Comparison of ENCODE assay signal across 23 mouse cellular contexts in genomic region chr8:4227919-4228318, GRCm38 (mm10). TPM values are rescaled to one million over a fixed set of nuclear protein-coding genes. Genes with fewer than 3 reads are reported as not detected.
DNase-seq lines count a peak whose midpoint lies in the region; ATAC-seq and TF ChIP-seq lines count a peak whose summit lies in the region.
"Had no signal": no experiment of that assay in that cellular context is flagged by ENCODE, and none has a peak within 500 bp of the region (broad histone marks: within the 10 kb centered on the region; RNA-seq: fewer than 3 reads in every experiment).

No protein-coding gene starts in this region.

- no peak overlapping the region for H3ac ChIP-seq in myocyte (ENCODE audit: control insufficient read depth, insufficient read length)

- H3K9me3 ChIP-seq in midbrain, embryonic 11.5 days (ENCODE audit: control insufficient read depth, low read length), result no peaks in the 10 kb centered on the region
- no peaks in the 10 kb centered on the region for H3K9me3 ChIP-seq in midbrain, embryonic 15.5 days
- no peaks in the 10 kb centered on the region for H3K9me3 ChIP-seq in limb, embryonic 10.5 days (replicated peaks)
- H3K9me3 ChIP-seq: G1E had no signal

- no peaks in the 10 kb centered on the region for H3K36me3 ChIP-seq in heart, adult 2 months (ENCODE audit: control insufficient read depth, insufficient read depth, low read length)
- no peaks in the 10 kb centered on the region for H3K36me3 ChIP-seq in midbrain, embryonic 11.5 days (ENCODE audit: control insufficient read depth, insufficient read depth, low read length)
- H3K36me3 ChIP-seq in midbrain, embryonic 15.5 days (replicated peaks), result no peaks in the 10 kb centered on the region
- no peaks in the 10 kb centered on the region for H3K36me3 ChIP-seq in myocyte (ENCODE audit: control insufficient read depth, insufficient read depth)
- no peaks in the 10 kb centered on the region for H3K36me3 ChIP-seq in limb, embryonic 10.5 days
- H3K36me3 ChIP-seq: G1E had no signal

- intact Hi-C loops in heart, adult 2 months (cut with DNase I), result no loop called here

- no peak overlapping the region for H3K27ac ChIP-seq in heart, adult 2 months
- no peak overlapping the region for H3K27ac ChIP-seq in midbrain, embryonic 11.5 days (ENCODE audit: low read depth, low read length)
- H3K27ac ChIP-seq in midbrain, embryonic 15.5 days, result no peak overlapping the region
- no peak overlapping the region for H3K27ac ChIP-seq in limb, embryonic 10.5 days

- H3K4me3 ChIP-seq in heart, adult 2 months, result no peak overlapping the region
- H3K4me3 ChIP-seq in midbrain, embryonic 11.5 days (ENCODE audit: low read depth, low read length), result no peak overlapping the region
- no peak overlapping the region for H3K4me3 ChIP-seq in midbrain, embryonic 15.5 days
- H3K4me3 ChIP-seq in myocyte, result peak overlapping the region; percentile 23
- no peak overlapping the region for H3K4me3 ChIP-seq in limb, embryonic 10.5 days

- TF ChIP-seq CTCF in heart, adult 2 months (IDR thresholded peaks at IDR 0.05), result no peak

- H3K9ac ChIP-seq in heart, adult 2 months (ENCODE audit: low read depth, low read length), result no peak overlapping the region
- H3K9ac ChIP-seq in midbrain, embryonic 11.5 days (ENCODE audit: low read length), result no peak overlapping the region
- no peak overlapping the region for H3K9ac ChIP-seq in midbrain, embryonic 15.5 days

- WGBS in heart, adult 2 months, result 83% methylated on average over 4 of the region's 4 CpGs
- WGBS in midbrain, embryonic 11.5 days, result 88% methylated on average over 4 of the region's 4 CpGs
- WGBS in midbrain, embryonic 15.5 days, result 91% methylated on average over 4 of the region's 4 CpGs
- WGBS in limb, embryonic 10.5 days, result 93% methylated on average over 4 of the region's 4 CpGs

- H3K4me1 ChIP-seq in heart, adult 2 months (ENCODE audit: control insufficient read depth, insufficient read depth, low read length), result no peaks in the 10 kb centered on the region
- 0 out of 2 replicates have a peak, but pooled peaks cover 5% of the 10 kb centered on the region for H3K4me1 ChIP-seq in midbrain, embryonic 11.5 days (ENCODE audit: control insufficient read depth, insufficient read depth, low read length)
- H3K4me1 ChIP-seq in midbrain, embryonic 15.5 days, result no peaks in the 10 kb centered on the region; the same call in 1 of the 2 replicates
- peaks cover 8% of the 10 kb centered on the region for H3K4me1 ChIP-seq in limb, embryonic 10.5 days

- DNase-seq in heart, adult 11 months, result peak; percentile 66
- no peak for DNase-seq in heart, adult 2 months
- peak; percentile 51 for DNase-seq in midbrain, embryonic 11.5 days (ENCODE audit: low spot score, missing footprints)
- no peak for DNase-seq in limb, embryonic 10.5 days (ENCODE audit: low spot score)
- DNase-seq: adrenal gland, adult 2 months; adrenal gland, adult 8-10 months; adrenal gland, postnatal 10 days; adrenal gland, postnatal 14 days; adrenal gland, postnatal 25 days; adrenal gland, postnatal 36 days; B cell, adult 2 months; cerebellum, adult 11 months; cerebellum, adult 11-12 months; cerebellum, adult 18-20 months had no signal

- no peak for ATAC-seq in midbrain, embryonic 11.5 days (ENCODE audit: low FRiP score)
- no peak for ATAC-seq in midbrain, embryonic 15.5 days (replicated peaks)
- ATAC-seq: activated CD4-positive, CD25-positive, alpha-beta regulatory T cell, adult 4 months; CD4-positive, CD25-positive, alpha-beta regulatory T cell, adult 4 months; Patski had no signal

- TF ChIP-seq EP300 in heart, adult 2 months (IDR thresholded peaks at IDR 0.05; ENCODE audit: insufficient read depth, low read depth, low read length), result no peak

- no peak for TF ChIP-seq POLR2A in heart, adult 2 months (IDR thresholded peaks at IDR 0.05; ENCODE audit: insufficient read depth, low read depth, low read length)
- no peak for TF ChIP-seq POLR2A in myocyte (IDR thresholded peaks at IDR 0.05; ENCODE audit: insufficient read length, low read depth)

- peaks cover 1% of the 10 kb centered on the region; the same call in 1 of the 2 replicates for H3K27me3 ChIP-seq in heart, adult 2 months (ENCODE audit: control insufficient read depth, insufficient read depth, low read length)
- H3K27me3 ChIP-seq in midbrain, embryonic 11.5 days (ENCODE audit: control insufficient read depth, insufficient read depth, low read length), result peaks cover 6% of the 10 kb centered on the region; the same call in 1 of the 2 replicates
- peaks cover 7% of the 10 kb centered on the region for H3K27me3 ChIP-seq in midbrain, embryonic 15.5 days (replicated peaks)
- peaks cover 14% of the 10 kb centered on the region for H3K27me3 ChIP-seq in myocyte (ENCODE audit: control insufficient read depth, insufficient read depth, insufficient read length)
- H3K27me3 ChIP-seq in limb, embryonic 10.5 days (ENCODE audit: low read depth, poor library complexity, severe bottlenecking), result peaks cover 56% of the 10 kb centered on the region

- no peak overlapping the region for H3K4me2 ChIP-seq in midbrain, embryonic 11.5 days
- no peak overlapping the region for H3K4me2 ChIP-seq in midbrain, embryonic 15.5 days
- H3K4me2 ChIP-seq in myocyte (ENCODE audit: low read depth), result no peak overlapping the region

- no peaks in the 10 kb centered on the region for H3K79me2 ChIP-seq in heart, adult 2 months (replicated peaks; ENCODE audit: control insufficient read depth, insufficient read depth, low read length)
- no peaks in the 10 kb centered on the region for H3K79me2 ChIP-seq in myocyte (ENCODE audit: control insufficient read depth, insufficient read depth)

TF ChIP-seq in myocyte, 11 proteins besides CTCF, POLR2A, EP300 and RAD21:
- TF ChIP-seq TCF12 (IDR thresholded peaks at IDR 0.05; ENCODE audit: insufficient read depth, poor library complexity, severe bottlenecking) (no peak), REST (IDR thresholded peaks at IDR 0.05; ENCODE audit: insufficient read depth, insufficient read length) (no peak), USF1 (IDR thresholded peaks at IDR 0.05; ENCODE audit: low read depth) (no peak), E2F4 (IDR thresholded peaks at IDR 0.05; ENCODE audit: insufficient read depth) (no peak)

RNA-seq across cellular contexts. Expression of gene Lrrc8e, which starts 1.3 kb away (rescaled TPM):
- total RNA-seq in heart, adult 2 months (2021), result under 1 TPM; 0.37 to 0.52 TPM
- polyA plus RNA-seq in heart, adult 2 months (2012; rRNA removed), result 0.09 and 0.29 TPM in 2 replicates
- polyA plus RNA-seq in midbrain, embryonic 11.5 days (2014; fragmentation: Nextera tagmentation; extraction: Ambion mirVana), result 0.07 TPM in 1 of 2 replicates, not detected in the other
- polyA plus RNA-seq in midbrain, embryonic 15.5 days (2015; fragmentation: Nextera tagmentation; extraction: Ambion mirVana), result 0.08 and 0.11 TPM in 2 replicates
- polyA plus RNA-seq in myocyte (2012; fragmentation: generic; extraction: Trizol), result 2.4 TPM
- 0.11 and 0.20 TPM in 2 replicates for polyA plus RNA-seq in limb, embryonic 10.5 days (2016; fragmentation: Nextera tagmentation; extraction: Ambion mirVana)
- polyA plus RNA-seq: activated CD4-positive, CD25-positive, alpha-beta regulatory T cell, adult 4 months; brain, embryonic 14.5 days had no signal

RNA-seq across cellular contexts. Expression of gene Map2k7, which starts 10.6 kb away (rescaled TPM):
- total RNA-seq in heart, adult 2 months (2021), result 10 to 100 TPM; 63.8 to 65.9 TPM
- 27.8 and 53.1 TPM in 2 replicates for polyA plus RNA-seq in heart, adult 2 months (2012; rRNA removed)
- 20.8 and 22.7 TPM in 2 replicates for polyA plus RNA-seq in midbrain, embryonic 11.5 days (2014; fragmentation: Nextera tagmentation; extraction: Ambion mirVana)
- polyA plus RNA-seq in midbrain, embryonic 15.5 days (2015; fragmentation: Nextera tagmentation; extraction: Ambion mirVana), result 34.0 and 35.7 TPM in 2 replicates
- polyA plus RNA-seq in myocyte (2012; fragmentation: generic; extraction: Trizol), result 35.0 TPM
- polyA plus RNA-seq in limb, embryonic 10.5 days (2016; fragmentation: Nextera tagmentation; extraction: Ambion mirVana), result 32.8 and 34.2 TPM in 2 replicates

RNA-seq across cellular contexts. Expression of gene Prr36, which starts 10.7 kb away (rescaled TPM):
- under 1 TPM in 1 of 2 experiments, not detected in 1; 0.05 TPM for total RNA-seq in heart, adult 2 months (2021)
- polyA plus RNA-seq in heart, adult 2 months (2012; rRNA removed), result 0.04 TPM in 1 of 2 replicates, not detected in the other
- 25.9 and 31.9 TPM in 2 replicates for polyA plus RNA-seq in midbrain, embryonic 11.5 days (2014; fragmentation: Nextera tagmentation; extraction: Ambion mirVana)
- 54.7 and 61.1 TPM in 2 replicates for polyA plus RNA-seq in midbrain, embryonic 15.5 days (2015; fragmentation: Nextera tagmentation; extraction: Ambion mirVana)
- 0.19 TPM for polyA plus RNA-seq in myocyte (2012; fragmentation: generic; extraction: Trizol)
- polyA plus RNA-seq in limb, embryonic 10.5 days (2016; fragmentation: Nextera tagmentation; extraction: Ambion mirVana), result 1.5 and 2.2 TPM in 2 replicates

RNA-seq across cellular contexts. Expression of gene Gm49320, which starts 10.7 kb away (rescaled TPM):
- total RNA-seq in heart, adult 2 months (2021), result under 1 TPM in 1 of 2 experiments, not detected in 1; 0.45 TPM
- 0.64 and 2.6 TPM in 2 replicates for polyA plus RNA-seq in heart, adult 2 months (2012; rRNA removed)
- 0.59 and 1.00 TPM in 2 replicates for polyA plus RNA-seq in midbrain, embryonic 11.5 days (2014; fragmentation: Nextera tagmentation; extraction: Ambion mirVana)
- polyA plus RNA-seq in midbrain, embryonic 15.5 days (2015; fragmentation: Nextera tagmentation; extraction: Ambion mirVana), result 1.0 and 1.8 TPM in 2 replicates
- polyA plus RNA-seq in myocyte (2012; fragmentation: generic; extraction: Trizol), result 0.36 TPM
- polyA plus RNA-seq in limb, embryonic 10.5 days (2016; fragmentation: Nextera tagmentation; extraction: Ambion mirVana), result 0.85 and 1.6 TPM in 2 replicates
- total RNA-seq: adrenal gland, postnatal 14 days; ES-E14; MEL had no signal
- polyA plus RNA-seq: Patski had no signal

RNA-seq across cellular contexts. Expression of gene Tgfbr3l, which starts 20.1 kb away (rescaled TPM):
- total RNA-seq in heart, adult 2 months (2021), result 1 to 10 TPM; 2.7 to 3.8 TPM
- 10.0 and 12.1 TPM in 2 replicates for polyA plus RNA-seq in heart, adult 2 months (2012; rRNA removed)
- 1.2 and 2.0 TPM in 2 replicates for polyA plus RNA-seq in midbrain, embryonic 11.5 days (2014; fragmentation: Nextera tagmentation; extraction: Ambion mirVana)
- polyA plus RNA-seq in midbrain, embryonic 15.5 days (2015; fragmentation: Nextera tagmentation; extraction: Ambion mirVana), result 5.2 and 6.6 TPM in 2 replicates
- 1.4 TPM for polyA plus RNA-seq in myocyte (2012; fragmentation: generic; extraction: Trizol)
- 2.8 and 3.3 TPM in 2 replicates for polyA plus RNA-seq in limb, embryonic 10.5 days (2016; fragmentation: Nextera tagmentation; extraction: Ambion mirVana)

Comparison
In these comparisons a context has a peak if more than half of its experiments do, and no peak if none do; other contexts are left out.
1. DNase-seq: peak in heart, adult 11 months (single experiment) and midbrain, embryonic 11.5 days (single experiment); none in heart, adult 2 months (0 of 2) and limb, embryonic 10.5 days (single experiment).